In genomic region chr19:53310771-53311523, GRCm38 (mm10) we compare ENCODE assay signal across 8 mouse cellular contexts. TPM values are rescaled to one million over a fixed set of nuclear protein-coding genes. Genes with fewer than 3 reads are reported as not detected.
A peak's percentile ranks its signal among the peaks of the same experiment; 100 is the strongest.
DNase-seq lines count a peak whose midpoint lies in the region; ATAC-seq and TF ChIP-seq lines count a peak whose summit lies in the region.

No protein-coding gene starts in this region.

- no peak for ATAC-seq in intestine, postnatal 0 days
- no peak for ATAC-seq in lung, embryonic 15.5 days (ENCODE audit: borderline replicate concordance, extremely low read depth, low FRiP score, low TSS enrichment)

- no peak for TF ChIP-seq CTCF in left cerebral cortex, adult 2 months (IDR thresholded peaks at IDR 0.05)
- TF ChIP-seq CTCF in intestine, postnatal 0 days (IDR thresholded peaks at IDR 0.05; ENCODE audit: low read depth): no peak

- H3K4me2 ChIP-seq in intestine, postnatal 0 days (replicated peaks; ENCODE audit: low read depth): peak overlapping the region; percentile 94
- peak overlapping the region; percentile 94 for H3K4me2 ChIP-seq in lung, embryonic 15.5 days

- H3K9ac ChIP-seq in intestine, postnatal 0 days (ENCODE audit: low read depth, low read length): peak overlapping the region; percentile 92
- H3K9ac ChIP-seq in lung, embryonic 15.5 days: peak overlapping the region; percentile 64

- intact Hi-C loops in left cerebral cortex, adult 2 months (cut with DNase I): loop anchor here (1.0 to 10.0 kb wide), 6 partner anchors 58 to 303 kb away; partner anchors contain the start of gene Smc3

- DNase-seq in left cerebral cortex, adult 2 months (ENCODE audit: extremely low spot score in 1 of 2, low spot score in 2 of 2): peak in 1 of 2 experiments; percentile 33
- no peak for DNase-seq in left cerebral cortex, adult 11 months (ENCODE audit: low spot score)
- DNase-seq in cerebellum, adult 9-11 months: peak; percentile 72
- peak; percentile 51 for DNase-seq in gastrocnemius, postnatal 10 days
- peak; percentile 62 for DNase-seq in retina, embryonic 14.5 days (ENCODE audit: low spot score)
- DNase-seq in yolk sac, embryonic 10.5 days (ENCODE audit: low spot score): peak; percentile 56

- H3K27ac ChIP-seq in left cerebral cortex, adult 2 months: peak overlapping the region; percentile 98
- peak overlapping the region; percentile 94 for H3K27ac ChIP-seq in intestine, postnatal 0 days (ENCODE audit: low read depth, low read length)
- peak overlapping the region; percentile 97 for H3K27ac ChIP-seq in lung, embryonic 15.5 days

- H3K4me3 ChIP-seq in left cerebral cortex, adult 2 months: peak overlapping the region; percentile 85
- peak overlapping the region; percentile 83 for H3K4me3 ChIP-seq in intestine, postnatal 0 days (ENCODE audit: low read depth, low read length)
- H3K4me3 ChIP-seq in lung, embryonic 15.5 days: peak overlapping the region; percentile 93

- peaks cover 11% of the 10 kb centered on the region for H3K4me1 ChIP-seq in intestine, postnatal 0 days (replicated peaks; ENCODE audit: control insufficient read depth, insufficient read depth, low read length)
- H3K4me1 ChIP-seq in lung, embryonic 15.5 days: peaks cover 18% of the 10 kb centered on the region

- H3K9me3 ChIP-seq in intestine, postnatal 0 days (ENCODE audit: control insufficient read depth): no peaks in the 10 kb centered on the region
- no peaks in the 10 kb centered on the region for H3K9me3 ChIP-seq in lung, embryonic 15.5 days

- H3K36me3 ChIP-seq in intestine, postnatal 0 days (ENCODE audit: control insufficient read depth, insufficient read depth): no peaks in the 10 kb centered on the region
- no peaks in the 10 kb centered on the region for H3K36me3 ChIP-seq in lung, embryonic 15.5 days

- under 1% methylated on average over 48 of the region's 48 CpGs for WGBS in intestine, postnatal 0 days
- under 1% methylated on average over 48 of the region's 48 CpGs for WGBS in lung, embryonic 15.5 days

- no peaks in the 10 kb centered on the region for H3K27me3 ChIP-seq in intestine, postnatal 0 days (replicated peaks; ENCODE audit: control insufficient read depth, insufficient read depth, low read length)
- no peaks in the 10 kb centered on the region for H3K27me3 ChIP-seq in lung, embryonic 15.5 days

RNA-seq across cellular contexts. Expression of gene Mxi1, which starts 0.6 kb away (rescaled TPM):
- 10 to 100 TPM; 85.3 to 89.6 TPM for total RNA-seq in left cerebral cortex, adult 2 months (2021)
- 10 to 100 TPM; 27.7 to 31.0 TPM for total RNA-seq in gastrocnemius, postnatal 10 days (2021)
- 58.9 and 64.0 TPM in 2 replicates for polyA plus RNA-seq in intestine, postnatal 0 days (2015; fragmentation: Nextera tagmentation; extraction: Ambion mirVana)
- polyA plus RNA-seq in lung, embryonic 15.5 days (2015; fragmentation: Nextera tagmentation; extraction: Ambion mirVana): 38.3 and 38.4 TPM in 2 replicates
